Mouse (Mus musculus) lung, adult 2 months (tissue): ENCODE measurements around the gene Gm1123. TPM values are rescaled to one million over a fixed set of nuclear protein-coding genes. Genes with fewer than 3 reads are reported as not detected.

Experiments used
- DNase-seq: peaks from one replicate; pipeline ENCODE4 v3.0.0; 2022
- H3K4me1 ChIP-seq: fragments of 200-500 bp; 2 replicates; pipeline ENCODE4 v1.6.1; 2011; ENCODE audit warnings: low read length; ENCODE audit not compliant: control insufficient read depth, insufficient read depth
- H3K4me3 ChIP-seq: fragments of 200-500 bp; replicated peaks from 2 replicates; pipeline ENCODE3; 2011; ENCODE audit warnings: low read depth, mild to moderate bottlenecking, control low read depth, low read length; ENCODE audit errors: extremely low read depth
- CTCF ChIP-seq: fragments of 200-500 bp; IDR thresholded peaks from 2 replicates; pipeline ENCODE4 v1.5.1; 2011; ENCODE audit warnings: mild to moderate bottlenecking, low read length, control low read depth; ENCODE audit not compliant: insufficient read depth
- POLR2A ChIP-seq: fragments of 200-500 bp; IDR thresholded peaks from 2 replicates; pipeline ENCODE4 v1.6.1; 2011; ENCODE audit warnings: low read depth, mild to moderate bottlenecking, control low read depth, low read length, borderline replicate concordance; ENCODE audit errors: extremely low read depth
- WGBS: fragments of 180-500 bp; shearing (Covaris S2); methylation state at CpG from one replicate; pipeline ENCODE4 v1.1.7; 2018; 5-methylcytosine and 5-hydroxymethylcytosine counted together
- polyA plus RNA-seq: library from polyadenylated mRNA; depleted of rRNA; stranded (reverse); fragments of >200 nt; gene quantifications from 2 replicates; pipeline ENCODE4 v1.2.3, GENCODE M21; 2012; rRNA removed

The Gm1123 gene
- polyA plus RNA-seq = 0.38 TPM in 1 of 2 replicates, not detected in the other

DNA sequence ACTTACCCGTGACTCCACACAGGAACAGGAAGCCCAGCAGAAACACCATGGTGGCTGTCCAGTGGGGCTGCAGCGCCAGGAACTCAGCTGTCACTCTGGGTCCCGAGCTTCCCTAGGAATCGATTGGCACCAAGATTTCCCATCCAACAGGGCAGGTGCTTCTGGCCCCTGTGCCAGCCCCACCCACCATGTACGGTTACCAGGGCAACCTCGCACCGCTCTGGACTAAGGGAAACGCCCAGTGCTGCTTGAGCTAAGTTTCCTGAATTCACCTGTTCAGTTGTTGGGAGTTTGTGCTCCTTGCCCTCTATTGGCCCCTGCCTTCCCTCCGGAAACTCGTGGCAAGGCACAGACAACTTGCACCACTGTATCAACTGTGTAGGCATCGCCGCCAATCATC lies at the start of gene Gm1123:
TSS of gene Gm1123 (minus strand) at position 141 of the 400 bp plus-strand sequence.
- no peak within 1 kb of the TSS for H3K4me3 ChIP-seq
- no peaks in the 10 kb centered on the region for H3K4me1 ChIP-seq
- WGBS = 70% methylated on average over 12 of the region's 12 CpGs
- no peak for DNase-seq
- TF ChIP-seq POLR2A = no peak
- no peak for TF ChIP-seq CTCF

DNA sequence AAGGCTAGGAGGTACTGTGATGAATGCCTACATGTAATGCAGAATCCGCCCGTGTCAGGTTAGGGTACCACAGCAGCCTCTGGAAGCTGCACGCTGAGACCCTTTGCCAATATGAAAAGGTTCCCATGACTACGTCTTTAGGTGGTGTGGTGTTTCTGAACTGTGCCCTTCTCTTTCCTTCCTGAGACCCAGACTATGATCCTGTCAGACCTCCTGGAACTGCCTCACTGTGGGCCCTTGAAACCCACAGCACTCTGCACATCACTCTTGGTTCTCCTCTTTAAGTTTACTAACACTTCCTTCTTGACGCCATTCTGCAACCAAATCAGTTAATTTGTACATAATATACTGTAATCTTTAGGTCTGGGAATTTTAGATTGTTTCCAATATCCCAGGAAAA lies 46.2 kb upstream of the Gm1123 start:
- TF ChIP-seq POLR2A (no peak), CTCF (no peak)
- 85% methylated on average over 5 of the region's 5 CpGs for WGBS
- DNase-seq = no peak
- Histone ChIP-seq H3K4me1 (no peaks in the 10 kb centered on the region), H3K4me3 (no peak overlapping the region)

DNA sequence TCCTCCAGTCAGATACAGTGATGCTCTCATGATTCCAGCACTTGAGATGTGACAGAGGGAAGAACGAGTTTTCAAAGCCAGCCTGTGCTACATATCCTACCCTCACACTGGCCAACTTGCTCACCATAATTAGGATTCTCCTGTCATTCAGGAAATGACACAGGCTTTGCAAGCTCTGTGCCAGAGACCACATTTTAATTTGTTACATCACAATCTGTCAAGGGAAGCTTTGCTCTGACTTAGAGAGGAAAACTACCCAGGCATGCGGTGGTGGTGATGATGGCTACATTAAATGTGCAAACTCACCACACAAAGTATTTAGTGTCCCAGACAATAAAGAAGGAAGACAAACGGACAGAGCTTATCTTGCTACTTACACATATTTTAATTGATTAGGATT lies 45.8 kb upstream of the Gm1123 start:
- no peaks in the 10 kb centered on the region for H3K4me1 ChIP-seq
- no peak overlapping the region for H3K4me3 ChIP-seq
- WGBS = 59% methylated on average over 3 of the region's 3 CpGs
- TF ChIP-seq POLR2A (no peak), CTCF (no peak)
- DNase-seq = no peak

DNA sequence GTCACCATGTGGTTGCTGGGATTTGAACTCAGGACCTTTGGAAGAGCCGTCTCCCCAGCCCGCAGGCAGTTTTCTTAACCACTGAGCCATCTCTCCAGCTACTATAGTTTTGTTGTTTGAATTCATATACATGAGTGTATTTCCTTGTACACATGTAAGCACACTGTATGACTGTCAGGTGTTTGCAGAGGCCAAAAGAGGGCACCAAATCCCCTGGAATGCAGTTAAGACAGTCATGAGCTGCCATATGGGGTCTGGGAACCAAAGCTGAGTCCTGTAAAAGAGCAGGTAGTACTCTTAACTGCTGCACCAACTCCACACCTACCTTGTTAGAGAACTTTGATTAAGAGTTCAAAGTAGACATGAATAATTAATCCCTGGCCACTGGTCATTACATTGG lies 45.1 kb upstream of the Gm1123 start:
- WGBS = 94% methylated on average over 2 of the region's 2 CpGs
- no peak for DNase-seq
- TF ChIP-seq CTCF = 0 out of 2 replicates have a peak, but pooled peaks have one; percentile 12
- TF ChIP-seq POLR2A = no peak
- no peaks in the 10 kb centered on the region for H3K4me1 ChIP-seq
- H3K4me3 ChIP-seq = no peak overlapping the region

DNA sequence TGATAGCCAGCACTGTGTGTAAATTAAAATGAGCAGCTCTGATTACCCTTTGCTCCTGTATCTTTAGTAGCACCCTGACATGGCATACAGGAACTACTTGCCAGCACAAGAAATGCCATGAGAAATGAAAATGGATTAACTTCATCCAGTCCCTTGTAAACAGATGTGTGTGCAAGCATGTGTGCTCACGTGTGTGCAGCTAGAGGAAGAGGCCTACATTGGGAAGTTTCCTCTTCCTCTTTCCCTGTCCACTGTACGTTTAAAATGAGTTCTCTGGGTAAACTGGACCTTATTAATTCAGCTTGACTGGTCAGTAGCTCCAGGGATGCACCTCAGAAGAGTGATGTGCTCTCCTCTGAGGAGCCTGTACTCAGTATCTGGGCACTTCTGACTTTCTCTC lies 38.9 kb upstream of the Gm1123 start:
- no peak overlapping the region for H3K4me3 ChIP-seq
- 29% methylated on average over 2 of the region's 2 CpGs for WGBS
- TF ChIP-seq CTCF (no peak), POLR2A (no peak)
- no peaks in the 10 kb centered on the region for H3K4me1 ChIP-seq
- no peak for DNase-seq

DNA sequence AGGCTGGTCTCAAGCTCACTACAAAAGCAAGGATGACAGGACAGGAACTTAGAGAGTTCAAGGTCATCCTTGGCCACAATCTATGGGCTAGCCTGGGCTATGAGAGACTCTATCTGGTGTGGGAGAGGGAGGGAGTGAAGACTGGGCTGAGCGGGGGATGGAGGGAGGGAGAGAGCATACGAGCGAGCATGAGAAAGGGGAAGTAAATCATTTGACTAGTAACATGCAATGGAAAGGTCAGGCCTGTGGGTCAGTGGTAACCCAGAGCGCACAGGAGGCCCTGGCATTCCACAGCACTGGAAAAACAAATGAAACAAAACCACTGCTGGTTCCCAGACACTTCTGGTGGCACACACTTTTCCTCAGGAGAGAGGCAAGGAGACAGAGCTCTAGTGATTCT lies 37.0 kb upstream of the Gm1123 start:
- Histone ChIP-seq H3K4me1 (no peaks in the 10 kb centered on the region), H3K4me3 (no peak overlapping the region)
- TF ChIP-seq CTCF = no peak
- no peak for TF ChIP-seq POLR2A
- WGBS = 67% methylated on average over 4 of the region's 4 CpGs
- no peak for DNase-seq

DNA sequence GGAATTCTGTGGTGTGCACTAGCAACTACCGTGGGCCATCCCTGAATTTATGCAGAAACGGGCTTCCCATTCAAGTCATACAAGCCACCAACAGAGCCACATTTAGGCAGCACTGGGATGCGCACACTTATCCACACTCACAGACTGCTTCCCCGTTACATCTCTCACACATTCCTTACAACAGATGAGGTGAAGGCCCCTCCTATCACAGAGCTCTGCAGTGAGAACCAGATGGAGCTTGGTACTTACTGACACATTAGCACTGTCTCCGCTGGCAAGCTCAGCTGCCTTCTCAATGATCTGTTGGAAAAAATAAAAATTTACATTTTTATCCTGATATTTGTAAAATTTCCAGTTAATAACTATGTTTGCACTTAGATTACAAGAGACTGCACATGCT lies 29.8 kb upstream of the Gm1123 start:
- H3K4me3 ChIP-seq = no peak overlapping the region
- DNase-seq = no peak
- WGBS = 91% methylated on average over 5 of the region's 5 CpGs
- TF ChIP-seq POLR2A (no peak), CTCF (no peak)
- no peaks in the 10 kb centered on the region for H3K4me1 ChIP-seq

DNA sequence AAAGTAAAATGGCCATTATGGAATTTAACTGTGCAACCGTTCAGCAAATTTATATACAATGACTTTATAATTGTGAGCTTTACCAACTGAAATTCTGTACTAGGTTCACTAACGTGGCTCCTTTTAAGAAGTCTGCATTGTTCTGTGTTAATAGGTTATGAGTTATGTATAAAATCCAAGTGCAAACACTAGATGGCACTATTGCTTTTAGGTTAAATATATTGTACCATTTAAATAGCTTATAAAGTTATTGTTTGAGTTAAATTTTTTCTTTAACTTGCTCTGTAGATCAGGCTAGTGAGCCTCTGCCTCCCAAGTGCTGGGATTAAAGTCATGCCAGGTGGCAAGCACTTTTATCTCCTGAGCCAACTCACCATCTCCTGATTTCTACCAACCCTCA lies 28.7 kb upstream of the Gm1123 start:
- DNase-seq = no peak
- 33% methylated on average over 2 of the region's 2 CpGs for WGBS
- Histone ChIP-seq H3K4me3 (no peak overlapping the region), H3K4me1 (no peaks in the 10 kb centered on the region)
- TF ChIP-seq POLR2A (no peak), CTCF (0 out of 2 replicates have a peak, but pooled peaks have one; percentile 13)

DNA sequence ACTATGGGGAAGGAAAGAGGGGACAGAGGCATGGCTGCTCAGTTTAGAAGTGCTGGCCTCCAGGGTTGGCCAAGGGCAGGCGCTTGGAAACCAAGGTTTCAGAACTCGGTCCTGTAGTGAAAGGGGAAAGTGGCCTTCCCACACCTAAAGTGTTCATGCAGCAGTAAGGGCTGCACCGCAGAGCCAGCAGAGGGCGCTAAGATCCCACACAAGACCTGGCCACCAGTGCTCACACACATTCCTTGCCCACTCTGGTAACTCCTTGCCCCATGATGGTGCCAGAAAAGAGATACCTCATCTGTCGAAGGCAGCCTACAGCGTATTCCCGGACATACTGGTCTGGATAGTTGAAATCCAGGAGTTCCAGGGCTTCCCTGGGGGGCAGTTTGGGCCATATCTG lies 27.0 kb upstream of the Gm1123 start:
- no peak overlapping the region for H3K4me3 ChIP-seq
- DNase-seq = peak; percentile 73
- 30% methylated on average over 7 of the region's 7 CpGs for whole genome bisulfite sequencing

DNA sequence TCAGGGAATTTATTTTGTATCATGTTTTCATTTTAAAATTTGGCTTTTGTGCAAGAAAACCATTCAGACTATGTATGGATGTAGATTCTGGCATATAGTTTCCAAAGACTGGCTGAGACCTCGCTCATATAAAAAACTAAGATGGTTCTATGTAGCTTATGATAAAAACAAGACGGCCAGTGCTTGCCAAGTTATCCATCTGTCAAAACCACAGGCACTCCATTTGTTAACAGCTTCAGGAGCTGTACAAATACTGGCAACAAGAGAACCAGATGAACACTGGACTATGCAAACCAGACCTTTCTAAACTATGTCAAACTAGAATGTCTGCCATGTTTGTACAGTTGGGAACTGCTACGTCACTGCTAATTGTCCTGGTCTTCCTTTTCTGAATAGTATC lies 22.2 kb upstream of the Gm1123 start:
- no peak for TF ChIP-seq POLR2A
- TF ChIP-seq CTCF = no peak
- Histone ChIP-seq H3K4me3 (no peak overlapping the region), H3K4me1 (no peaks in the 10 kb centered on the region; the same call in 1 of the 2 replicates)
- DNase-seq = no peak
- WGBS = 65% methylated on average over 3 of the region's 3 CpGs

More for the DNA sequence above, 27.0 kb upstream of the Gm1123 start:
- H3K4me1 ChIP-seq = no peaks in the 10 kb centered on the region
- TF ChIP-seq CTCF (peak; percentile 98), POLR2A (no peak)
